Mouse (Mus musculus) heart, postnatal 36 days (tissue): ENCODE measurements around the gene Cyp4v3. TPM values are rescaled to one million over a fixed set of nuclear protein-coding genes. Genes with fewer than 3 reads are reported as not detected.

Source experiments
- total RNA-seq, 2 experiments: library from RNA; stranded (reverse); gene quantifications; 2 replicates each; pipeline ENCODE4 v1.2.3; 2021

The Cyp4v3 gene
- total RNA-seq, 2 experiments from 2014 or later: 2.3 to 2.4 TPM

Other genes starting within 250 kb of the Cyp4v3 start
- not detected for gene F11, start 71.2 kb downstream of the Cyp4v3 start, total RNA-seq
- not detected for gene Klkb1, start 38.4 kb downstream of the Cyp4v3 start, total RNA-seq
- not detected for gene Gm45753, start 24.8 kb downstream of the Cyp4v3 start, total RNA-seq
- gene Fam149a, start 49.1 kb upstream of the Cyp4v3 start, total RNA-seq: 1 to 10 TPM; 3.0 to 3.4 TPM
- gene Tlr3, start 77.9 kb upstream of the Cyp4v3 start, total RNA-seq: 1 to 10 TPM; 6.5 to 8.0 TPM
- gene Sorbs2, start 174.6 kb upstream of the Cyp4v3 start, total RNA-seq: 100 to 1,000 TPM; 520 to 531 TPM